Mouse (Mus musculus) lung, embryonic 14.5 days (tissue): Measurements from ENCODE around the gene Rpl27a. TPM values are rescaled to one million over a fixed set of nuclear protein-coding genes. Genes with fewer than 3 reads are reported as not detected.

Experiments used
- ATAC-seq: fragments of 200-750 bp; cut with Nextera tagmentation; 2 replicates; pipeline ENCODE4 v1.8.0; 2017; ENCODE audit warnings: mild to moderate bottlenecking, moderate TSS enrichment, moderate library complexity; ENCODE audit not compliant: insufficient read depth
- DNase-seq: peaks from one replicate; pipeline ENCODE4 v3.0.0-alpha.2; 2015
- H3K27ac ChIP-seq: fragments of 300-500 bp; sonication (generic); 2 replicates; pipeline ENCODE4 v1.5.1; 2014; ENCODE audit warnings: low read depth, mild to moderate bottlenecking, moderate library complexity
- H3K27me3 ChIP-seq: fragments of 300-500 bp; sonication (generic); 2 replicates; pipeline ENCODE4 v1.6.1; 2014; ENCODE audit warnings: low read length, control low read depth; ENCODE audit not compliant: insufficient read depth
- H3K36me3 ChIP-seq: fragments of 300-500 bp; sonication (generic); 2 replicates; pipeline ENCODE4 v1.6.1; 2014; ENCODE audit warnings: control low read depth; ENCODE audit not compliant: insufficient read depth
- H3K4me1 ChIP-seq: fragments of 300-500 bp; sonication (generic); 2 replicates; pipeline ENCODE4 v1.6.1; 2014; ENCODE audit warnings: antibody characterized with exemption, control low read depth; ENCODE audit not compliant: insufficient read depth
- H3K4me2 ChIP-seq: fragments of 300-500 bp; sonication (generic); 2 replicates; pipeline ENCODE4 v1.6.1; 2014; ENCODE audit warnings: mild to moderate bottlenecking
- H3K4me3 ChIP-seq: fragments of 300-500 bp; sonication (generic); 2 replicates; pipeline ENCODE4 v1.5.1; 2014; ENCODE audit warnings: low read depth, low read length
- H3K9ac ChIP-seq: fragments of 300-500 bp; sonication (generic); 2 replicates; pipeline ENCODE4 v1.6.1; 2014
- H3K9me3 ChIP-seq: fragments of 300-500 bp; sonication (generic); 2 replicates; pipeline ENCODE4 v1.6.1; 2016; ENCODE audit warnings: low read depth, low read length, control low read depth
- CTCF ChIP-seq: IDR thresholded peaks from 2 replicates; pipeline ENCODE4 v1.5.1; 2016; ENCODE audit warnings: antibody characterized with exemption, low read depth
- WGBS: fragments of 180-500 bp; shearing (Covaris S2); extraction: QIAGEN DNeasy Blood & Tissue Kit; methylation state at CpG from one replicate; pipeline ENCODE4 v1.1.7; 2014; 5-methylcytosine and 5-hydroxymethylcytosine counted together
- polyA plus RNA-seq: library from polyadenylated mRNA; unstranded; fragments of >200 nt; fragmentation: Nextera tagmentation; extraction: Ambion mirVana; gene quantifications from 2 replicates; pipeline ENCODE4 v1.2.1, GENCODE M21; 2014

Gene Rpl27a
- 157 and 166 TPM in 2 replicates for polyA plus RNA-seq

DNA sequence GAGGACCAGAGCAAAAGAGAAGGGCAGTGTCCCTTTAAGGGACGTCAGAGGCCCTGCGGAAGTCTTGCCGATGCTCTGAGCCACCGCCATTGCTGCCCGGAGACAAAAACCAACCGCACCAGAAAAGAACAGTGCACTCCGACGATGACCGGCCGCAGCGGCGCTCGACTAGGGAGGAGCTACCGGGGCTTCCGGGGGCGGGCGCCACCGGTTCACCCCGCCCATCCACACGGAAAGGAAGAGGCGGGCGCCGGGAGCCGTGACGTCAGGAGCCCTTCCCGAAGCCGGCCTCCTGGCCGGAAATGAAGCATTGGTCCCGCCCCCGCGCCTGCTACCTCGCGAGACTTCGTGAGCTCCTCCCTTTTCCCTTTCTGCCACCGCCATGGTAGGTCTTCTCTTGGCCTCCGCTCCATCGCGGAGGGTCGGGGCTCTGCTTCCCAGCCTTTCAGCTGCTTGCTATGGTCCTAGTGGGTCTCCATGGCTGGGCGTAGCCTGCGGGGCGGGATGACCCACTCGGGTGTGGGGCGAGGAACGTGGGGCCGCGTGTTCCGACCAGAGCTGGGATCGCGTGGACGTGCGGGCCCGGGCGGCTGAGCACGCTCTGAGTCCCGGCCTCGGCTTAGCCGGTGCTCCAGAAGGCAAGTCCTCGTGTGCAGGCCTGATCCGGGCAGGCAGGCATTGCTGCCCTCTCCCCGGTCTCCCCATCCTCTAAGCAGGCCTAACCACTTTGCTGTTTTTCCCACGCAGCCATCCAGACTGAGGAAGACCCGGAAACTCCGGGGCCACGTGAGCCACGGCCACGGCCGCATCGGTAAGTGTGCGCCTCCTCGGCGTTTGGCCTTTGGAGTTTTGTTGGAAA is at the start of gene Rpl27a:
Rpl27a (plus strand) TSS at position 310 of the 859 bp plus-strand sequence.
- Histone ChIP-seq H3K9ac (peak within 1 kb of the TSS; percentile 98), H3K36me3 (peaks cover 43% of the 10 kb centered on the region), H3K27me3 (no peaks in the 10 kb centered on the region), H3K27ac (peak within 1 kb of the TSS; percentile 98), H3K4me2 (peak within 1 kb of the TSS; percentile 91), H3K4me1 (peaks cover 14% of the 10 kb centered on the region; the same call in 1 of the 2 replicates), H3K4me3 (peak within 1 kb of the TSS; percentile 98), H3K9me3 (no peaks in the 10 kb centered on the region)
- ATAC-seq: peak; percentile 92
- TF ChIP-seq CTCF: no peak
- peak; percentile 100 for DNase-seq
- under 1% methylated on average over 72 of the region's 72 CpGs for WGBS

- WGBS: 70% methylated on average over 4 of the region's 4 CpGs
- Histone ChIP-seq H3K36me3 (no peaks in the 10 kb centered on the region), H3K9ac (no peak overlapping the region), H3K4me3 (no peak overlapping the region), H3K4me2 (no peak overlapping the region), H3K27ac (no peak overlapping the region), H3K9me3 (no peaks in the 10 kb centered on the region), H3K27me3 (no peaks in the 10 kb centered on the region), H3K4me1 (0 out of 2 replicates have a peak, but pooled peaks cover 2% of the 10 kb centered on the region)
- TF ChIP-seq CTCF: no peak
- no peak for ATAC-seq
- DNase-seq: no peak
Observed at GRCm38 (mm10) chr7:109470700-109471099, 48.2 kb upstream of the Rpl27a start.

GRCm38 (mm10) chr7:109477926-109478325 is 41.0 kb upstream of the Rpl27a start:
- H3K9ac ChIP-seq: no peak overlapping the region
- no peaks in the 10 kb centered on the region for H3K9me3 ChIP-seq
- no peak overlapping the region for H3K4me2 ChIP-seq
- H3K4me3 ChIP-seq: no peak overlapping the region
- no peaks in the 10 kb centered on the region for H3K36me3 ChIP-seq
- DNase-seq: no peak
- no peaks in the 10 kb centered on the region for H3K4me1 ChIP-seq
- no peak for TF ChIP-seq CTCF
- no peak for ATAC-seq
- 53% methylated on average over 3 of the region's 3 CpGs for WGBS
- no peaks in the 10 kb centered on the region for H3K27me3 ChIP-seq
- H3K27ac ChIP-seq: no peak overlapping the region

GRCm38 (mm10) chr7:109480765-109481197 is 38.2 kb upstream of the Rpl27a start:
- no peak overlapping the region for H3K4me2 ChIP-seq
- DNase-seq (peak; percentile 47), ATAC-seq (peak; percentile 60; the same call in 1 of the 2 replicates)
- no peaks in the 10 kb centered on the region for H3K27me3 ChIP-seq
- H3K36me3 ChIP-seq: no peaks in the 10 kb centered on the region
- peak; percentile 37 for TF ChIP-seq CTCF
- no peaks in the 10 kb centered on the region for H3K4me1 ChIP-seq
- WGBS: 20% methylated on average over 7 of the region's 7 CpGs
- H3K4me3 ChIP-seq: no peak overlapping the region
- no peak overlapping the region for H3K27ac ChIP-seq
- H3K9ac ChIP-seq: no peak overlapping the region
- no peaks in the 10 kb centered on the region for H3K9me3 ChIP-seq

DNA sequence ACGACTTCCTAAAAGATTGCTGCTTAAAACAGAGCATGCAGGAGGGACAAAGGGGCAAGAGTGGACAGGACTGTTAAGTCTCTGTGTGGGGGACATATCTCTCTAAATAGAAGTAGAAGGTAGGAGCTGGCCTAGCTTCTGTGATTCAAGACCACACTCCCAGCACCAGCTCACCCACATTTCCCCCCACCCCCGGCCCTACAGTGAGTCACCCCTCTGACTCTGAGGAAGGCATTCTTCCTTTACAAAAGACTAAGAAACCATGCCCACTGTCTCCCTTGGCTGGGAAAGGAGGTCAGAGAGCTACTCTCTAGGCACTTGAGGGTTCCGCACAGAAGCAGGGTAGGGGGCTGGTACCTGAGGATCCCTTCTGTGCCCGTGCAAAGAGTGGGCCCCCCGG is 34.7 kb upstream of the Rpl27a start:
- Histone ChIP-seq H3K9ac (no peak overlapping the region), H3K27ac (no peak overlapping the region), H3K4me2 (no peak overlapping the region), H3K4me1 (no peaks in the 10 kb centered on the region), H3K27me3 (no peaks in the 10 kb centered on the region), H3K4me3 (no peak overlapping the region), H3K36me3 (no peaks in the 10 kb centered on the region), H3K9me3 (no peaks in the 10 kb centered on the region)
- no peak for TF ChIP-seq CTCF
- DNase-seq: no peak
- WGBS: 61% methylated on average over 5 of the region's 5 CpGs
- ATAC-seq: no peak

GRCm38 (mm10) chr7:109492616-109493318 is 26.2 kb upstream of the Rpl27a start:
- Histone ChIP-seq H3K4me1 (no peaks in the 10 kb centered on the region), H3K27ac (no peak overlapping the region), H3K9me3 (no peaks in the 10 kb centered on the region), H3K4me2 (peak overlapping the region; percentile 41), H3K36me3 (no peaks in the 10 kb centered on the region), H3K9ac (no peak overlapping the region), H3K27me3 (no peaks in the 10 kb centered on the region), H3K4me3 (no peak overlapping the region)
- WGBS: 52% methylated on average over 18 of the region's 18 CpGs
- peak; percentile 28 for TF ChIP-seq CTCF
- no peak for DNase-seq
- ATAC-seq: no peak
